Mouse (Mus musculus): ENCODE data around the gene Mrpl42.

GRCm38 (mm10) chr10:95550506-95550905 lies 48.8 kb upstream of the Mrpl42 start:
- TF ChIP-seq CTCF (IDR thresholded peaks at IDR 0.05; ENCODE audit: borderline replicate concordance, extremely low read depth, insufficient read depth, insufficient read length), result 0 out of 2 replicates have a peak, but pooled peaks have one; percentile 26
- no peak for TF ChIP-seq POLR2A (IDR thresholded peaks at IDR 0.05; ENCODE audit: borderline replicate concordance, extremely low read depth, insufficient read depth, insufficient read length, poor library complexity, severe bottlenecking)

All from brain, embryonic 14.5 days (tissue).